Mouse (Mus musculus): ENCODE results near the gene Zfand2a. TPM values are rescaled to one million over a fixed set of nuclear protein-coding genes. Genes with fewer than 3 reads are reported as not detected.
A peak's percentile ranks its signal among the peaks of the same experiment; 100 is the strongest.

Gene Zfand2a
- polyA plus RNA-seq, 1 experiment = 6.9 TPM

GRCm38 (mm10) chr5:139460384-139461067 is 23.8 kb downstream of the Zfand2a start, which contains the start of gene 3110082I17Rik:
Gene 3110082I17Rik, minus strand, starts transcription at chr5:139460527.
- 8% methylated on average over 42 of the region's 42 CpGs for WGBS
- Histone ChIP-seq H3K27ac (ENCODE audit: control insufficient read depth, insufficient read depth, low read depth, low read length, poor library complexity) (peak within 1 kb of the TSS; percentile 22; the same call in 1 of the 2 replicates), H3K4me3 (replicated peaks; ENCODE audit: control insufficient read depth, low read depth, low read length) (peak within 1 kb of the TSS; percentile 80), H3K4me1 (ENCODE audit: control insufficient read depth, insufficient read depth, low read length) (no peaks in the 10 kb centered on the region)
- TF ChIP-seq POLR2A (IDR thresholded peaks at IDR 0.05; ENCODE audit: borderline replicate concordance, control insufficient read depth, low read depth, low read length) = no peak
- TF ChIP-seq CTCF (IDR thresholded peaks at IDR 0.05; ENCODE audit: control insufficient read depth, insufficient read depth, low read length) = no peak

GRCm38 (mm10) chr5:139459938-139460337 is 24.4 kb downstream of the Zfand2a start:
- under 1% methylated on average over 10 of the region's 10 CpGs for WGBS

GRCm38 (mm10) chr5:139457241-139457640 is 27.1 kb downstream of the Zfand2a start:
- Histone ChIP-seq H3K27ac (ENCODE audit: control insufficient read depth, insufficient read depth, low read depth, low read length, poor library complexity) (no peak overlapping the region), H3K4me3 (replicated peaks; ENCODE audit: control insufficient read depth, low read depth, low read length) (no peak overlapping the region), H3K4me1 (ENCODE audit: control insufficient read depth, insufficient read depth, low read length) (no peaks in the 10 kb centered on the region)
- TF ChIP-seq POLR2A (IDR thresholded peaks at IDR 0.05; ENCODE audit: borderline replicate concordance, control insufficient read depth, low read depth, low read length) = no peak
- no peak for TF ChIP-seq CTCF (IDR thresholded peaks at IDR 0.05; ENCODE audit: control insufficient read depth, insufficient read depth, low read length)
- 73% methylated on average over 8 of the region's 8 CpGs for WGBS

More at GRCm38 (mm10) chr5:139459938-139460337, 24.4 kb downstream of the Zfand2a start:
- Histone ChIP-seq H3K4me3 (replicated peaks; ENCODE audit: control insufficient read depth, low read depth, low read length) (peak overlapping the region; percentile 80), H3K27ac (ENCODE audit: control insufficient read depth, insufficient read depth, low read depth, low read length, poor library complexity) (no peak overlapping the region), H3K4me1 (ENCODE audit: control insufficient read depth, insufficient read depth, low read length) (no peaks in the 10 kb centered on the region)
- TF ChIP-seq POLR2A (IDR thresholded peaks at IDR 0.05; ENCODE audit: borderline replicate concordance, control insufficient read depth, low read depth, low read length) = no peak
- TF ChIP-seq CTCF (IDR thresholded peaks at IDR 0.05; ENCODE audit: control insufficient read depth, insufficient read depth, low read length) = no peak

GRCm38 (mm10) chr5:139455166-139455565 is 29.2 kb downstream of the Zfand2a start:
- Histone ChIP-seq H3K4me3 (replicated peaks; ENCODE audit: control insufficient read depth, low read depth, low read length) (no peak overlapping the region), H3K4me1 (ENCODE audit: control insufficient read depth, insufficient read depth, low read length) (no peaks in the 10 kb centered on the region), H3K27ac (ENCODE audit: control insufficient read depth, insufficient read depth, low read depth, low read length, poor library complexity) (no peak overlapping the region)
- TF ChIP-seq CTCF (IDR thresholded peaks at IDR 0.05; ENCODE audit: control insufficient read depth, insufficient read depth, low read length) = no peak
- TF ChIP-seq POLR2A (IDR thresholded peaks at IDR 0.05; ENCODE audit: borderline replicate concordance, control insufficient read depth, low read depth, low read length) = no peak
- 69% methylated on average over 12 of the region's 12 CpGs for WGBS

GRCm38 (mm10) chr5:139453031-139453430 is 31.3 kb downstream of the Zfand2a start:
- WGBS = 67% methylated on average over 10 of the region's 10 CpGs
- H3K4me3 ChIP-seq (replicated peaks; ENCODE audit: control insufficient read depth, low read depth, low read length) = no peak overlapping the region

GRCm38 (mm10) chr5:139449926-139450325 is 34.4 kb downstream of the Zfand2a start:
- 26% methylated on average over 4 of the region's 4 CpGs for WGBS
- H3K27ac ChIP-seq (ENCODE audit: control insufficient read depth, insufficient read depth, low read depth, low read length, poor library complexity) = peak overlapping the region; percentile 85
- no peak overlapping the region for H3K4me3 ChIP-seq (replicated peaks; ENCODE audit: control insufficient read depth, low read depth, low read length)
- TF ChIP-seq POLR2A (IDR thresholded peaks at IDR 0.05; ENCODE audit: borderline replicate concordance, control insufficient read depth, low read depth, low read length) = no peak
- H3K4me1 ChIP-seq (ENCODE audit: control insufficient read depth, insufficient read depth, low read length) = peaks cover 9% of the 10 kb centered on the region

More at GRCm38 (mm10) chr5:139453031-139453430, 31.3 kb downstream of the Zfand2a start:
- TF ChIP-seq POLR2A (IDR thresholded peaks at IDR 0.05; ENCODE audit: borderline replicate concordance, control insufficient read depth, low read depth, low read length) (no peak), CTCF (IDR thresholded peaks at IDR 0.05; ENCODE audit: control insufficient read depth, insufficient read depth, low read length) (no peak)
- Histone ChIP-seq H3K27ac (ENCODE audit: control insufficient read depth, insufficient read depth, low read depth, low read length, poor library complexity) (no peak overlapping the region), H3K4me1 (ENCODE audit: control insufficient read depth, insufficient read depth, low read length) (peaks cover 9% of the 10 kb centered on the region)

GRCm38 (mm10) chr5:139449161-139449791 is 35.1 kb downstream of the Zfand2a start:
- H3K27ac ChIP-seq (ENCODE audit: control insufficient read depth, insufficient read depth, low read depth, low read length, poor library complexity) = peak overlapping the region; percentile 85
- peaks cover 9% of the 10 kb centered on the region for H3K4me1 ChIP-seq (ENCODE audit: control insufficient read depth, insufficient read depth, low read length)
- 8% methylated on average over 5 of the region's 5 CpGs for WGBS
- H3K4me3 ChIP-seq (replicated peaks; ENCODE audit: control insufficient read depth, low read depth, low read length) = no peak overlapping the region
- TF ChIP-seq CTCF (IDR thresholded peaks at IDR 0.05; ENCODE audit: control insufficient read depth, insufficient read depth, low read length) = no peak

- Histone ChIP-seq H3K4me3 (replicated peaks; ENCODE audit: control insufficient read depth, low read depth, low read length) (no peak overlapping the region), H3K27ac (ENCODE audit: control insufficient read depth, insufficient read depth, low read depth, low read length, poor library complexity) (no peak overlapping the region), H3K4me1 (ENCODE audit: control insufficient read depth, insufficient read depth, low read length) (peaks cover 9% of the 10 kb centered on the region)
- WGBS = 60% methylated on average over 6 of the region's 6 CpGs
- TF ChIP-seq POLR2A (IDR thresholded peaks at IDR 0.05; ENCODE audit: borderline replicate concordance, control insufficient read depth, low read depth, low read length) (no peak), CTCF (IDR thresholded peaks at IDR 0.05; ENCODE audit: control insufficient read depth, insufficient read depth, low read length) (no peak)
Observed at GRCm38 (mm10) chr5:139448025-139448424, 36.3 kb downstream of the Zfand2a start.
